Mouse (Mus musculus) CH12.LX (cell line): Measurements from ENCODE around the gene Csk.

Experiments used
- CTCF ChIP-seq, 2 experiments: IDR thresholded peaks in 1 of 2; conservative IDR thresholded peaks in 1 of 2; 2 replicates each; pipeline ENCODE4 v1.5.1; 2011 to 2012; ENCODE audit warnings: low read depth in 2 of 2, low read length in 2 of 2, improper control_type of control experiment in 1 of 2, inconsistent platforms in 1 of 2, mild to moderate bottlenecking in 1 of 2, moderate library complexity in 1 of 2
- MAX ChIP-seq: IDR thresholded peaks from 2 replicates; pipeline ENCODE4 v1.6.1; 2011; ENCODE audit warnings: low read length, improper control_type of control experiment
- RCOR1 ChIP-seq: conservative IDR thresholded peaks from 2 replicates; pipeline ENCODE4 v1.6.1; 2012; ENCODE audit warnings: low read depth, mild to moderate bottlenecking, inconsistent platforms, low read length, improper control_type of control experiment
- ZNF384 ChIP-seq: IDR thresholded peaks from 2 replicates; pipeline ENCODE4 v1.6.1; 2012; ENCODE audit warnings: low read depth, low read length, improper control_type of control experiment, inconsistent platforms

- TF ChIP-seq RCOR1 (no peak), ZNF384 (no peak), MAX (no peak), CTCF (conservative IDR thresholded peaks at IDR 0.05 in 1 of 2, IDR thresholded peaks at IDR 0.05 in 1 of 2; ENCODE audit: low read depth in 2 of 2, low read length in 2 of 2) (no peak)
Observed at GRCm38 (mm10) chr9:57594174-57594509, 59.3 kb downstream of the Csk start.
